Mouse (Mus musculus): ENCODE data around the gene Gm3336.

Gm3336 gene

GRCm38 (mm10) chr8:70719796-70720270, 1.5 kb downstream of the Gm3336 start:
- DNase-seq, result peak; percentile 57

DNA sequence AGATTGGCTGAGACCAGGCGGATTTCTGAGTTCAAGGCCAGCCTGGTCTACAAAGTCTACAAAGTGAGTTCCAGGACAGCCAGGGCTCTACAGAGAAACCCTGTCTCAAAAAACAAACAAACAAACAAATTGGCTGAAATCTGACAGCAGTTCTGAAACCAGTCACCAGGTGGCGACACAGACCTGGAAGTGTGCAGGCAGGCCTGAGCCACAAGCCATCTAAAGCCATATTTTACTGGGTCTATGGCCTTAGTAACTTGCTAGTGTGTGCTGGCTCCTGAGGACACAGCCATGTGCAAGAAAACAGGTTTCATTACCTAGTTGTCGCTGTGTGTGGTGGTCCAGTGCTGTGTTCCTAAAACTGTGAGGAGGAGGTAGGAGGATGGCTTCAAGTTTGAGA, 2.4 kb downstream of the Gm3336 start:
- DNase-seq, result peak; percentile 90

DNA sequence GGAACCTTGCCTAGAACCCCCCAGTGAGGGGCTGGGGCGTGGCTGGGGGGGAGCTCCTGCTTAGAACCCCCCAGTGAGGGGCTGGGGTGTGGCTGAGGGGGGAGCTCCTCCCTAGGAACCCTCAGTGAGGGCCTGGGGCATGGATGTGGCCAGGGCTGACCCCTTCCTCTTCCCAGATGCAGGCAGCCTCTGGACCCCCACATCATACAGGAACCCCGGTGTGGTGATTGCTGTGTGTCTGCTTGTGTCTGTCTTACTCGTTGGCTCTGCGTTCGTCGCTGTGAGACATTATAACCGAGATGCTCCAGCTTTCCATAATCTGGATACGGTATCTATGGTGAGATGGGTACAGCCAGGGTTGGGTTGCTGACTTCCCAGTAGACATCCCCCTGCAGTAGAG, 3.3 kb downstream of the Gm3336 start:
- DNase-seq, result no peak

- peak; percentile 98 for DNase-seq
Observed at GRCm38 (mm10) chr8:70723486-70724210, 5.3 kb downstream of the Gm3336 start, which contains the start of gene Pde4c. Gene Pde4c (plus strand): TSS chr8:70723720.

DNA sequence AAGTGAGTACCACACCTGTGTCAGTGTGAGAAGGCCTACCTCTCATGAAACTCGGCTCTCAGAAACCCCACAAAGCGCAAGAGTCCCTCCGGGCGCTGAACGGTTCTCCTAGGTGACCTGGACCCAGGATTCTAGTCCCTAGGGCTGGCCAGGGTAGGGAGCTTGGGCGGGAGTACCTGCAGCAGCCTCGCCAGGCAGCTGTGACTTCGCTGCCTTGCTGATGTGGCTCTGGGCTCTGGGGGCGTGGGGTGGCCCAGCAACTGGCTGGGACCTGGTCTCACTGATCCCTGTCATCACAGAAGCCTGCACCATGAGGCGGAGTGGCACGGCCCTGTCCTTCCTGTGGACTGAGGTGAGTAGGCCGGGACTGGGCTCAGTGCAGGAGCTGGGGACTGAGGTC, 5.9 kb downstream of the Gm3336 start:
- no peak for DNase-seq

DNA sequence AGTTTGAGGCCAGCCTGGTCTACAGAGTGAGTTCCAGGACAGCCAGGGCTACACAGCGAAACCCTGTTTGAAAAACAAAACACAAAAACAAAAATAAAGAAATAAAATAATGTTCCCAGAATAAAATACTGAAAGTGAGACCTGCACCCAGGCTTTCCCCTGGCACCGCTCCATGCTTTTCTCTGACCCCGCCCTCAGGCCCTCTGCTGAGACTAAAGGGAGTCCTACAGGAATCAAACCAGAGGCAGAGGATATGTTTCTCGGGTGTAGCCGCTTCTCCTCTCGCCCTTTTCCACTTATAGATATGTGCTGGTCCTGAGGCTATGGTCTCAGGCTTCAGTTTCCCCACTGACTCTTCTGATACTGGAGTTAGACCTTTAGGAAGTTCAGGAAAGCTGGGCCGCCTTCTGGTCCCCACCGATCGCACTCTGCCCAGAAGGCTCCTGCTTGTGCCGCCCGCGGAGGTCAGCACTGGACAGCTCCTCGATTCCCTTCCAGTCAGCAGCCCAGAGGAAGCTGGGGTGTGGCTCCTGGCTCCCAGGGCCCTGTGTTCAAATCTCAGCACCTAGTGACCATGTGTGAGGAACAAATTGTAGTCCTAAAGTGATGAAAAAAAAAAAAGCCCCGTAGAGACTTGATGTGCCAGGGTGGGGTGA, 7.6 kb downstream of the Gm3336 start:
- peak; percentile 75 for DNase-seq

DNA sequence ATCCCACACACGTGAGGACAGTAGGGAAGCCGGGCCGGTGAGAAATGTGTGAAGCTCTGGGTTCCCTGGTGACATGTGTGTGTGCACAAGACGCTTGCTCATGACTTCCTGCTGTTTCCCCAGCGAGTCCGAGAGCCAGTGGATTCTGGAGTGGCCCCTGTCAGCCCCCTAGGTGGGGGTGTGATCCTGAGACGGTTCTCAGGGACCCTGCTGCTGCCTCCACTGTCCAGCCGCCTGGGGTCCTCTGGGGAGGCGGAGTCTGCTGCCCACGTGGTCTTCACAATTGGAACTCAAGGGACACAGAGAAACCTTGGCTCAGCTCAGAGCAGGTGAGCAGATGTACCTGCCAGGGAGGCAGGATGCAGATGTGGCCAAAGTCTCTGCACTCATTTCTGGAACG, 8.4 kb downstream of the Gm3336 start:
- DNase-seq, result no peak

DNA sequence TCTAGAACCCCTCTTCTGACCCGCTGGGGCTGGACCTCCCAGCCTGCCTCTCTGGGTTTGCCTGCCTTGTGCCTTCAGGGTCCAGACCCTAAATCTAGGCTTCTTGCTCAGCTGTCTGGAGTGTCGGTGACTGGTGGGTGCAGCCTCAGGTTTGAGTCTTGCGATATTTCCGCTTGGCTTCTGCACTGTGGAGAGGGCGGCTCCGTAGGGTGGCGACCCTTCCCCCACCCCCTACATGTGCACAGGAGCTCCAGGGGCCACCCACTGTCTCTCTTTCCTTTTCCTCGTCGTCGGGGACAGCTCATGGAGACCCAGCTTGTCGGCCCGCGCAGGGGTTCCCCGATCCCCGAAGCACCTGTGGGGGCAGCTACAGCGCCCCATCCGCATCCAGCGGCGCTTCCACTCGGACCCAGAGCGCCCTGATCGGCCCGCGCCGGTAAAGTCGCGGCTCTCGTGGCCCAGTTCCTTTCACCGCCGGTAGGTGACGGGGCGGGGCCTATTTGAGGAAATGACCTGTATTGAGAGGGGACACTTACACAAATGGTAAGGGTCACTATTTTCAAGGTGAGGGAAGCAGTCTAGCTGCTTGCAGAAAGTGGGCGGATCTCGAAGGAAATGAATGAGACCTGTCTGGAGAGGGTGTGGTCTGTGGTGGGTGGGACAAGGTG, 11.6 kb downstream of the Gm3336 start:
- DNase-seq, result no peak

GRCm38 (mm10) chr8:70730956-70731355, 12.6 kb downstream of the Gm3336 start:
- DNase-seq, result no peak

- no peak for DNase-seq
Observed at GRCm38 (mm10) chr8:70737705-70738104, 19.4 kb downstream of the Gm3336 start.

- DNase-seq, result no peak
Observed at GRCm38 (mm10) chr8:70738211-70738610, 19.9 kb downstream of the Gm3336 start.

GRCm38 (mm10) chr8:70741661-70742060, 23.3 kb downstream of the Gm3336 start:
- DNase-seq, result no peak

DNA sequence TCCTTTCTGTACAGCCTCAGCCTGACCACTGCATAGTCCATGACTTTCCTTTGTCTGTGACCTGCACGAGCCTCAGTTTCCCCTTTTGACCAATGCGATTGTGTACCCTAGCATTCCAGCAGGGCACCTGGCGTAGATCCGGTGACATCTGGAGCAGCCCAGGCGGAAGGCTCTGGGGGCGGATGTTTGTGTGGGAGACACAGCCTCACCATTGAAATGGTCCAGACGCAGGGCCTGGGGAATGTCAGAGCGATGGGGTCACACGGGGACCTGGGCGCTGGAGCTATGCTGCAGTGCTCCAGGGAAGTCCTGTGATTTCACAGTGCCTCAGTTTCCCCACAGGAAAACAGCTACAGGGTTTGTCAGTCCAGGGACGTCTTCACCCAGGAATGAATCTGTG, 23.8 kb downstream of the Gm3336 start:
- DNase-seq, result no peak

- DNase-seq, result no peak
Observed at GRCm38 (mm10) chr8:70742981-70743655, 24.8 kb downstream of the Gm3336 start.

DNA sequence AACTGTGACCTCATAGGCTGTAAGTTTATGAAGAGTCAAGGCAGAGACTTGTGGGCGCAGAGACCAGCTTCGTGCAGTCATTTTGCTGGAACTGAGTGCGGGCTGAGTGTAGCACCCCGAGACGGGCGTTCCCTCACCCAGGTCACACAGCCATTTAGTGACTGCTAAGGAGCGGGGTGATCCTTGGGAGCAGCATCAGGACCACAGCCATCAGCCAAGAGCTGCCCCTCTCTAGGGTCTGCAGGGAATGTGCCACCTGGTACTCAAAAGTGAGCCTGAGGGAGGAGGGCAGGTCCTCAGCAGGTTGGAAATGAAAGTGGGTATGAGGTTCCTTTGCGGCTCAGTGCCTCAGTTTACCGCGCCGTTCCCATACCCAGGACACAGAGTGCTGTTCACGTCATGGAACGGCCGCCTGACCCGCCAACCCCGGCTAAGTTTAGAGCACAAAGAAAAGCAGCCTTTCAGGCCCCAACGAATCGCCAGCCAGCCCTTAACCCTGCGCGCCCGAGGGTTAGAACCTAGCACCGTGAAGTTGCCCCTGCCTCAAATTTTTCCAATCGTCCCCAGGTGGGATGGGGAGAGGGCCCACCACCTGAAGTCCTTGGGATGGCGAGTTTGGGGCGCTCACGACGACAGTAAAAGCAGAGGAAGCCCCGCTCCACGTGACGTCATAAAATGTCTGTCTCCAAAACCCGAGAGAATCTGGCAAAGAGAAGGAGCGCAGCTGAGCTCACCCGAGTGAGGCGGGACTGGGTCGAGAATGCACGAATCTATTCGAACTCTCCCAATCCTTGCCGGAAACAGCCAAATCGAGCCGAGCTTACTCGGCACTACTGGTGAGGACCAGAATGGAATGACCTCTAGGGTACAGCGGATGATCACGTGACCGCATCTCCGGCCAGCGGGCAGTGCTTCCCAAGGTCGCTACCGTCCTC, 25.6 kb downstream of the Gm3336 start:
- DNase-seq, result peak; percentile 94

- no peak for DNase-seq
Observed at GRCm38 (mm10) chr8:70744806-70745205, 26.5 kb downstream of the Gm3336 start.

GRCm38 (mm10) chr8:70745691-70746220, 27.4 kb downstream of the Gm3336 start:
- DNase-seq, result peak; percentile 12

DNA sequence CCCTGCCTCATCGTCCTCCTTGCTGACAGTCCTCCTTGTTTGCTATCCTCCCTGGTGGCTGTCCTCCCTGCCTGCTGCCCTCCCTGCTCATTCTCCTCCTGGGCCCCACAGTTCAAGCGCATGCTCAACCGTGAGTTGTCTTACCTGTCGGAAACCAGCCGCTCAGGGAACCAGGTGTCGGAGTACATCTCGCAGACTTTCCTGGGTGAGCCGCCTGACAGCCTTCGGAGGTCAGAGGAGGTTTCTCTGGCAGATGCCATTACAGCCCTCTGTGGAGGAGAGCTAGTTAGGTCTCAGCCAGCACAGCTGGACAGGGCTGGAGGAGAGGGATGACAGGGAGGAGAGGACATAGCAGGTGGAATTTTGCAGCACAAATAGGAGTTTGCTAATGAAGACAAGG, 28.3 kb downstream of the Gm3336 start:
- DNase-seq, result no peak

DNA sequence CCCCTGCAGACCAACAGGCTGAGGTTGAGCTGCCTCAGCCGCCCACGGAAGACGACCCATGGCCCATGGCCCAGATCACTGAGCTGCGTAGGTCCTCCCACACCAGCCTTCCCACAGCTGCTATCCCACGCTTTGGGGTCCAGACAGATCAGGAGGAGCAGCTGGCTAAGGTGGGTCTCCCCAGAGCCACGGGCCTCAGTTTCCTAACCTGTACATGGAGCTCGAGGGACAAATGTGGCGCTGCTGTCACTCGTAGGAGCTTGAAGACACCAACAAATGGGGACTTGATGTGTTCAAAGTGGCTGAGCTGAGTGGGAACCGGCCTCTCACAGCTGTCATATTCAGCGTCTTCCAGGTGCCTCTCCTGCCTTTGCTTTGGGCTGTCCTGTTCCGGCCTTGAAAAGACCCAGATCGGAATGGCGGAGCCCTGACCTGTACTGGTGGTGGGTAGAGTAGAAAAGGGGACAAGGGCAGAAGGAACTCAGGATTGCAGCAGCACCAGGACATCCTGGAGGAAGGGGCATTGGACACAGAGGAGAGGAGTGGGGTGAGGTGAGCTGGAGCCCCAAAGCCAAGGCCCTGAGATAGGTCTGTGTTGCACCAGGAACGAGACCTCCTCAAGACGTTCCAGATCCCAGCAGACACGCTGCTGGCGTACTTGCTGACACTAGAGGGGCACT, 29.0 kb downstream of the Gm3336 start:
- DNase-seq, result no peak

DNA sequence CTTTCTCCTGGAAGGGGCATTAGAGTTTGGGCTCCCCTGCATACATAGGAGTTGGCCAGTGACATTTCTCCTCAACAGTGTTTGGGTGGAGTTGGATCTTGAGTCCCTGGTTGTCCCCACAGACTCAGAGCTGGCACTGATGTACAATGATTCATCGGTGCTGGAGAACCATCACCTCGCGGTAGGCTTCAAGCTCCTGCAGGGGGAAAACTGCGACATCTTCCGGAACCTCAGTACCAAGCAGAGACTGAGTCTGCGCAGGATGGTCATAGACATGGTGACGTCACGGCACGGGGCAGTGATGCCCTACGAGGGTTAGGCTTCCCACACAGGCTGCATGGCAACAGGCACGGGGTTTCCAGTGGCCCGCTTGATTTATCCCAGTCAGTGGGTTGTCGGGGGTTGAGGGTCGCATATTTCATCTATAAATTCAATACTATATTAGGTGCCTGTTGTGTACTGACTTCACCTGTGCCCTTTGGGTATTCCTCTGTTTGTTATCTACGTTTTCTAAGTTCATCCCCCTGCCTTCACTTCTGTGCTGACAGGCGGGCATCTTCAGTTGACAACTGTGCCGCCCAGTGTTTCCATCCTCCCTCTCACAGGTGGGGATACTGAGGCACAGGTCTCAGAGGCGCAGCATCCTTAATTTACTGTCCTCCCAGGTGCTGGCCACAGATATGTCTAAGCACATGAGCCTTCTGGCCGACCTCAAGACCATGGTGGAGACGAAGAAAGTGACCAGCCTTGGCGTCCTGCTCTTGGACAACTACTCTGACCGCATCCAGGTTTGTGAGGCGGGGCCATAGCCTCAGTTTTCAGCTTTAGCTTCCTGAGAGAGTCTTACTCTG, 30.1 kb downstream of the Gm3336 start:
- DNase-seq, result no peak
